Mouse (Mus musculus) brain, embryonic 14.5 days (tissue): ENCODE results near the gene Mbnl2.

Experiments
- CTCF ChIP-seq: fragments of 200-500 bp; IDR thresholded peaks from 2 replicates; pipeline ENCODE4 v1.5.1; 2012; ENCODE audit warnings: inconsistent platforms, mild to moderate bottlenecking, moderate library complexity, borderline replicate concordance; ENCODE audit not compliant: insufficient read depth, insufficient read length; ENCODE audit errors: extremely low read depth
- POLR2A ChIP-seq: fragments of 200-500 bp; IDR thresholded peaks from 2 replicates; pipeline ENCODE4 v1.6.1; 2012; ENCODE audit warnings: mild to moderate bottlenecking, inconsistent platforms, borderline replicate concordance; ENCODE audit not compliant: poor library complexity, insufficient read depth, insufficient read length, severe bottlenecking; ENCODE audit errors: extremely low read depth

GRCm38 (mm10) chr14:120434831-120435230 lies 159.4 kb downstream of the Mbnl2 start:
- no peak for TF ChIP-seq CTCF
- no peak for TF ChIP-seq POLR2A
